Mouse (Mus musculus) hindbrain, embryonic 14.5 days (tissue): Measurements from ENCODE around the gene Sumo3. TPM values are rescaled to one million over a fixed set of nuclear protein-coding genes. Genes with fewer than 3 reads are reported as not detected.

Experiments used
- ATAC-seq: fragments of 200-750 bp; cut with Nextera tagmentation; 2 replicates; pipeline ENCODE4 v1.8.0; 2017; ENCODE audit warnings: moderate number of reproducible peaks, mild to moderate bottlenecking, moderate TSS enrichment, moderate library complexity; ENCODE audit not compliant: low FRiP score
- DNase-seq: peaks from one replicate; pipeline ENCODE4 v3.0.0-alpha.2; 2015; ENCODE audit warnings: low spot score
- H3K27ac ChIP-seq: fragments of 300-500 bp; sonication (generic); 2 replicates; pipeline ENCODE4 v1.5.1; 2014; ENCODE audit warnings: mild to moderate bottlenecking, moderate library complexity
- H3K27me3 ChIP-seq: fragments of 300-500 bp; sonication (generic); 2 replicates; pipeline ENCODE4 v1.6.1; 2014; ENCODE audit warnings: mild to moderate bottlenecking, low read length, mixed read lengths; ENCODE audit not compliant: control insufficient read depth, insufficient read depth
- H3K36me3 ChIP-seq: fragments of 300-500 bp; sonication (generic); replicated peaks from 2 replicates; pipeline ENCODE4 v1.6.1; 2014; ENCODE audit not compliant: control insufficient read depth, insufficient read depth
- H3K4me1 ChIP-seq: fragments of 300-500 bp; sonication (generic); replicated peaks from 2 replicates; pipeline ENCODE4 v1.6.1; 2014; ENCODE audit warnings: antibody characterized with exemption, low read length, mixed read lengths; ENCODE audit not compliant: control insufficient read depth, insufficient read depth
- H3K4me2 ChIP-seq: fragments of 300-500 bp; sonication (generic); replicated peaks from 2 replicates; pipeline ENCODE4 v1.6.1; 2014; ENCODE audit warnings: mild to moderate bottlenecking, moderate library complexity
- H3K4me3 ChIP-seq: fragments of 300-500 bp; sonication (generic); replicated peaks from 2 replicates; pipeline ENCODE4 v1.5.1; 2014; ENCODE audit warnings: mild to moderate bottlenecking, low read length
- H3K9ac ChIP-seq: fragments of 300-500 bp; sonication (generic); 2 replicates; pipeline ENCODE4 v1.6.1; 2014
- H3K9me3 ChIP-seq: fragments of 300-500 bp; sonication (generic); 2 replicates; pipeline ENCODE4 v1.6.1; 2016; ENCODE audit warnings: low read length; ENCODE audit not compliant: control insufficient read depth
- WGBS: fragments of 180-500 bp; shearing (Covaris S2); extraction: QIAGEN DNeasy Blood & Tissue Kit; methylation state at CpG from one replicate; pipeline ENCODE4 v1.1.7; 2014; 5-methylcytosine and 5-hydroxymethylcytosine counted together
- polyA plus RNA-seq: library from polyadenylated mRNA; unstranded; fragments of >200 nt; fragmentation: Nextera tagmentation; extraction: Ambion mirVana; gene quantifications from 2 replicates; pipeline ENCODE4 v1.2.1, GENCODE M21; 2014

Sumo3 gene
- polyA plus RNA-seq, 1 experiment from 2014 or later = 235 TPM

GRCm38 (mm10) chr10:77604111-77604510 lies 1.8 kb upstream of the Sumo3 start:
- no peak overlapping the region for H3K9ac ChIP-seq
- no peak overlapping the region for H3K4me2 ChIP-seq
- H3K4me1 ChIP-seq = peaks cover 14% of the 10 kb centered on the region
- H3K27me3 ChIP-seq = no peaks in the 10 kb centered on the region
- ATAC-seq (no peak), DNase-seq (no peak)
- WGBS = 89% methylated on average over 6 of the region's 6 CpGs
- H3K27ac ChIP-seq = no peak overlapping the region
- 0 out of 2 replicates have a peak, but pooled peaks cover 6% of the 10 kb centered on the region for H3K36me3 ChIP-seq
- H3K4me3 ChIP-seq = no peak overlapping the region
- 0 out of 2 replicates have a peak, but pooled peaks cover 4% of the 10 kb centered on the region for H3K9me3 ChIP-seq

- 0 out of 2 replicates have a peak, but pooled peaks cover 4% of the 10 kb centered on the region for H3K9me3 ChIP-seq
- DNase-seq (no peak), ATAC-seq (no peak)
- H3K36me3 ChIP-seq = peaks cover 10% of the 10 kb centered on the region; the same call in 1 of the 2 replicates
- H3K4me3 ChIP-seq = no peak overlapping the region
- no peak overlapping the region for H3K9ac ChIP-seq
- no peak overlapping the region for H3K27ac ChIP-seq
- H3K4me1 ChIP-seq = peaks cover 14% of the 10 kb centered on the region
- no peak overlapping the region for H3K4me2 ChIP-seq
- no peaks in the 10 kb centered on the region for H3K27me3 ChIP-seq
- WGBS = 84% methylated on average over 5 of the region's 5 CpGs
Observed at GRCm38 (mm10) chr10:77604958-77605357, 939 bp upstream of the Sumo3 start.

DNA sequence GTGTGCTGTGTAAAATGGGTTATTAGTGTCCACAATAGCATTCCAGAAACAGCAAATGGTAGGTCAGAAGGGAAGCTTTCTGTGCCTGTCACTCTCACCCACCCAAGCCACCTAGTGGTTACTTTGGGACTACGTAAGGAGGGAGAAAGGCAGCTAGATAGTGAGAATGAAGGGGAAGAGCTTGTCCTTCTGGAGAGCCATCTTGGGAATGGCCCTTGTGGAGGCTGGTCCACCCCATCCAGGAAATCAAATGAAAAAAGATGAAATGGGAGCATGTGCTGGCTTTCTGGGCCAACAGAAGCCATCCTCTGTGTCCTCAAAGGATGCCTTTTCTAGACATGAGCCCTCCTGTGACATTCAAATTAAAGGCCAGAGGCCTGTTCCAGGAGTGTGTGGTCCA lies 529 bp upstream of the Sumo3 start:
- H3K4me2 ChIP-seq = peak overlapping the region; percentile 86
- H3K9ac ChIP-seq = peak overlapping the region; percentile 78
- ATAC-seq (no peak), DNase-seq (peak; percentile 59)
- peaks cover 14% of the 10 kb centered on the region for H3K36me3 ChIP-seq
- peak overlapping the region; percentile 92 for H3K27ac ChIP-seq
- H3K9me3 ChIP-seq = 0 out of 2 replicates have a peak, but pooled peaks cover 4% of the 10 kb centered on the region
- H3K27me3 ChIP-seq = no peaks in the 10 kb centered on the region
- 36% methylated on average over 1 of the region's 1 CpGs for whole genome bisulfite sequencing
- peak overlapping the region; percentile 66 for H3K4me3 ChIP-seq
- peaks cover 14% of the 10 kb centered on the region for H3K4me1 ChIP-seq

DNA sequence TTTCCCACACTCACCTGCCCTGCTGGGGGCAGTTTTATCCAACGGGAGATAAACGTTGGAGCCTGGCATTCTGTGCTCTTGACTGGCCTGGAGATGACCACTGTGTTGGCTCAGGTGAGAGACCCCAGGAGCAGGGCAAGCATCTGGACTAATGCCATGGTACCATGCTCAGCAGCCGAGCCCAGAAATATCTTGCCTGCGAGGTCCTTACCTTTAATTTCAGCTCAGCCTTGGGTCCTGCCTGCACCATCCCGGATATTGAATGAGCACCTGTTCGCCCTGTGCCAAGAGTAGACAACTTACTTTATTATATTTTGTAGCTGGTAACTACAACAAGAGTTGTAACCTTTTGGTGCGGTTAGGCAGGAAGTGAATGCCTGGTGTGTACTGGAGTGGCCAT lies 958 bp downstream of the Sumo3 start:
- DNase-seq (no peak), ATAC-seq (no peak; the same call in 1 of the 2 replicates)
- Histone ChIP-seq H3K27me3 (no peaks in the 10 kb centered on the region), H3K27ac (peak overlapping the region; percentile 92), H3K4me1 (peaks cover 14% of the 10 kb centered on the region), H3K9me3 (0 out of 2 replicates have a peak, but pooled peaks cover 4% of the 10 kb centered on the region), H3K9ac (peak overlapping the region; percentile 78), H3K4me3 (peak overlapping the region; percentile 66), H3K36me3 (peaks cover 29% of the 10 kb centered on the region), H3K4me2 (peak overlapping the region; percentile 86)
- WGBS = 48% methylated on average over 7 of the region's 7 CpGs

- no peak overlapping the region for H3K9ac ChIP-seq
- H3K36me3 ChIP-seq = peaks cover 33% of the 10 kb centered on the region
- no peak for DNase-seq
- H3K4me1 ChIP-seq = peaks cover 14% of the 10 kb centered on the region
- no peaks in the 10 kb centered on the region for H3K27me3 ChIP-seq
- no peak overlapping the region for H3K27ac ChIP-seq
- peak overlapping the region; percentile 66; the same call in 1 of the 2 replicates for H3K4me3 ChIP-seq
- no peak for ATAC-seq
- peak overlapping the region; percentile 86 for H3K4me2 ChIP-seq
- 69% methylated on average over 5 of the region's 5 CpGs for WGBS
- H3K9me3 ChIP-seq = no peaks in the 10 kb centered on the region
Observed at GRCm38 (mm10) chr10:77607441-77607840, 1.5 kb downstream of the Sumo3 start.

DNA sequence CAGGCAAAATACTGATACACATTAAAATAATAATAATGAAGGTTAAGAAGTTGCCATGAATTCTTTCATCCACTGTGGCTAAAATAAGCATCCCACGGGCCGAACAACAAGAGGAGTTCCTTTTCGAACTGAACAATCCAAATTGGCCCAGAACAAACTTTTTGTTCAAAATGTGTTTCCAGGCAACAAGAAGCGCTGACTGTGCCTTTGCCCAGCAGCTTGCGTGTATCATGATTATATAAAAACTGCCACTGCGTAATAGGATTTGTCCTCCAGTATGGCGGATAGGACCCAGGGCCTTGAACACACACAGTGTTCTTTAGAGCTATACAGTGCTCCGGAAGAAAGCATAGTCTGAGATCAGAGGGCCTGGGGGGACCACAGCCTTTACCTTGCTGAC lies 2.7 kb downstream of the Sumo3 start:
- Histone ChIP-seq H3K4me3 (no peak overlapping the region), H3K4me1 (peaks cover 14% of the 10 kb centered on the region), H3K27me3 (no peaks in the 10 kb centered on the region), H3K9me3 (no peaks in the 10 kb centered on the region), H3K27ac (no peak overlapping the region), H3K36me3 (peaks cover 44% of the 10 kb centered on the region), H3K4me2 (no peak overlapping the region), H3K9ac (no peak overlapping the region)
- no peak for ATAC-seq
- no peak for DNase-seq
- 92% methylated on average over 8 of the region's 8 CpGs for WGBS

GRCm38 (mm10) chr10:77610221-77610961 lies 4.5 kb downstream of the Sumo3 start:
- no peak for DNase-seq
- ATAC-seq = no peak
- Histone ChIP-seq H3K9me3 (no peaks in the 10 kb centered on the region), H3K27me3 (no peaks in the 10 kb centered on the region), H3K36me3 (peaks cover 62% of the 10 kb centered on the region), H3K27ac (no peak overlapping the region; the same call in 1 of the 2 replicates), H3K4me3 (no peak overlapping the region), H3K9ac (0 out of 2 replicates have a peak overlapping the region, but pooled peaks have one; percentile 24), H3K4me2 (no peak overlapping the region), H3K4me1 (peaks cover 14% of the 10 kb centered on the region)
- 93% methylated on average over 8 of the region's 8 CpGs for WGBS

DNA sequence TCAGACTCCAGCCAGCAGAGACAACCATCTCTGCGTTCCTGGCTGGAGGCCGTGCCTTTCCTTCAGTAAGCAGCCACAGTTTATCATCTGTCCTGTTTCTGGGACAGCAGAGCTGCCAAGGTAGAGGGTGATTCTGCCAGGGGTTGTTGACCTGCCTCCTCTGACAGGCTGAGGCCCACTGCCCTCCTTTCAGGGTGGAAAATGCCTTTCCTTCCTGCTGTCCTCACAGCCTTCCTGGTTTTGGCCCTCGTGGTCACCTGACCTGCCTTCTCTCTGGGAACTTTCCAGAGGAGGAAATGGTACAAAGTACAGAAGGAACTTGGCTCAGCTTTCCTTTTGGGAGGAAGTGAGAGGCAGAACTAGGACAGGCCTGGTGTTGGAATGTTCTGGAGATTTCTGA lies 7.5 kb downstream of the Sumo3 start:
- Histone ChIP-seq H3K27me3 (no peaks in the 10 kb centered on the region), H3K9me3 (no peaks in the 10 kb centered on the region), H3K36me3 (peaks cover 90% of the 10 kb centered on the region), H3K27ac (no peak overlapping the region), H3K4me2 (no peak overlapping the region), H3K4me1 (no peaks in the 10 kb centered on the region), H3K9ac (no peak overlapping the region), H3K4me3 (no peak overlapping the region)
- 97% methylated on average over 3 of the region's 3 CpGs for WGBS
- ATAC-seq = no peak
- no peak for DNase-seq

GRCm38 (mm10) chr10:77615647-77616046 lies 9.8 kb downstream of the Sumo3 start:
- DNase-seq (no peak), ATAC-seq (no peak)
- no peaks in the 10 kb centered on the region for H3K4me1 ChIP-seq
- 94% methylated on average over 8 of the region's 8 CpGs for WGBS
- no peak overlapping the region for H3K27ac ChIP-seq
- no peak overlapping the region for H3K4me2 ChIP-seq
- H3K36me3 ChIP-seq = peaks cover 83% of the 10 kb centered on the region
- no peaks in the 10 kb centered on the region for H3K9me3 ChIP-seq
- no peak overlapping the region for H3K4me3 ChIP-seq
- no peak overlapping the region for H3K9ac ChIP-seq
- no peaks in the 10 kb centered on the region for H3K27me3 ChIP-seq
